Mouse (Mus musculus) brain, embryonic 14.5 days (tissue): Measurements from ENCODE around the gene Camk2d.

Experiments
- CTCF ChIP-seq: fragments of 200-500 bp; IDR thresholded peaks from 2 replicates; pipeline ENCODE4 v1.5.1; 2012; ENCODE audit warnings: inconsistent platforms, mild to moderate bottlenecking, moderate library complexity, borderline replicate concordance; ENCODE audit not compliant: insufficient read depth, insufficient read length; ENCODE audit errors: extremely low read depth
- POLR2A ChIP-seq: fragments of 200-500 bp; IDR thresholded peaks from 2 replicates; pipeline ENCODE4 v1.6.1; 2012; ENCODE audit warnings: mild to moderate bottlenecking, inconsistent platforms, borderline replicate concordance; ENCODE audit not compliant: poor library complexity, insufficient read depth, insufficient read length, severe bottlenecking; ENCODE audit errors: extremely low read depth

GRCm38 (mm10) chr3:126671292-126671691 lies 75.2 kb downstream of the Camk2d start:
- TF ChIP-seq CTCF (no peak), POLR2A (no peak)
